Mouse (Mus musculus) embryonic facial prominence, embryonic 13.5 days (tissue): ENCODE measurements at regions not wholly inside any gene's neighbourhood (a gene's known extent, or its start where the extent isn't known, plus 50 kb on each side); places are given as distances from the start of the nearest gene placed in this dataset.

Experiments
- ATAC-seq: fragments of 200-750 bp; cut with Nextera tagmentation; 2 replicates; pipeline ENCODE4 v1.8.0; 2017; ENCODE audit warnings: low read depth; ENCODE audit not compliant: insufficient number of reproducible peaks, insufficient read depth, low FRiP score, low TSS enrichment
- H3K27ac ChIP-seq: fragments of 300-500 bp; sonication (generic); 2 replicates; pipeline ENCODE4 v1.5.1; 2015; ENCODE audit warnings: moderate library complexity, mild to moderate bottlenecking, inconsistent platforms
- H3K27me3 ChIP-seq: fragments of 300-500 bp; sonication (generic); 2 replicates; pipeline ENCODE4 v1.6.1; 2015; ENCODE audit warnings: mild to moderate bottlenecking, inconsistent platforms
- H3K36me3 ChIP-seq: fragments of 300-500 bp; sonication (generic); 2 replicates; pipeline ENCODE4 v1.6.1; 2015; ENCODE audit warnings: mild to moderate bottlenecking, inconsistent platforms
- H3K4me1 ChIP-seq: fragments of 300-500 bp; sonication (generic); 2 replicates; pipeline ENCODE4 v1.6.1; 2015; ENCODE audit warnings: inconsistent platforms
- H3K4me2 ChIP-seq: fragments of 300-500 bp; sonication (generic); 2 replicates; pipeline ENCODE4 v1.6.1; 2015; ENCODE audit warnings: moderate library complexity, mild to moderate bottlenecking, inconsistent platforms
- H3K4me3 ChIP-seq: fragments of 300-500 bp; sonication (generic); 2 replicates; pipeline ENCODE4 v1.5.1; 2015; ENCODE audit warnings: mild to moderate bottlenecking, inconsistent platforms
- H3K9ac ChIP-seq: fragments of 300-500 bp; sonication (generic); 2 replicates; pipeline ENCODE4 v1.6.1; 2015; ENCODE audit warnings: mild to moderate bottlenecking, inconsistent platforms
- H3K9me3 ChIP-seq: fragments of 300-500 bp; sonication (generic); 2 replicates; pipeline ENCODE4 v1.6.1; 2016; ENCODE audit warnings: inconsistent platforms
- WGBS: fragments of 180-500 bp; shearing (Covaris S2); methylation state at CpG from one replicate; pipeline ENCODE4 v1.1.7; 2015; ENCODE audit warnings: mixed read lengths; 5-methylcytosine and 5-hydroxymethylcytosine counted together

- Histone ChIP-seq H3K36me3 (no peaks in the 10 kb centered on the region), H3K9ac (no peak overlapping the region), H3K4me1 (no peaks in the 10 kb centered on the region), H3K4me2 (no peak overlapping the region), H3K27ac (no peak overlapping the region), H3K27me3 (no peaks in the 10 kb centered on the region), H3K4me3 (no peak overlapping the region), H3K9me3 (no peaks in the 10 kb centered on the region)
- WGBS = 68% methylated on average over 1 of the region's 1 CpGs
- no peak for ATAC-seq
Observed at GRCm38 (mm10) chr10:43775807-43776206, 125.7 kb downstream of the Qrsl1 start.

GRCm38 (mm10) chr10:43777612-43778600, 123.6 kb downstream of the Qrsl1 start:
- no peaks in the 10 kb centered on the region for H3K36me3 ChIP-seq
- peaks cover 5% of the 10 kb centered on the region; the same call in 1 of the 2 replicates for H3K9me3 ChIP-seq
- WGBS = 81% methylated on average over 28 of the region's 28 CpGs
- H3K4me2 ChIP-seq = no peak overlapping the region
- H3K27me3 ChIP-seq = no peaks in the 10 kb centered on the region
- ATAC-seq = no peak
- no peak overlapping the region for H3K27ac ChIP-seq
- no peak overlapping the region for H3K4me3 ChIP-seq
- H3K9ac ChIP-seq = no peak overlapping the region
- H3K4me1 ChIP-seq = no peaks in the 10 kb centered on the region

GRCm38 (mm10) chr10:43780571-43780970, 121.0 kb downstream of the Qrsl1 start:
- no peaks in the 10 kb centered on the region for H3K4me1 ChIP-seq
- H3K27me3 ChIP-seq = no peaks in the 10 kb centered on the region
- no peak overlapping the region for H3K4me3 ChIP-seq
- no peak overlapping the region for H3K4me2 ChIP-seq
- 93% methylated on average over 4 of the region's 4 CpGs for WGBS
- peaks cover 5% of the 10 kb centered on the region; the same call in 1 of the 2 replicates for H3K9me3 ChIP-seq
- no peak overlapping the region for H3K27ac ChIP-seq
- H3K36me3 ChIP-seq = no peaks in the 10 kb centered on the region
- H3K9ac ChIP-seq = no peak overlapping the region
- ATAC-seq = no peak

GRCm38 (mm10) chr10:43783304-43783703, 118.2 kb downstream of the Qrsl1 start:
- Histone ChIP-seq H3K27ac (no peak overlapping the region), H3K27me3 (no peaks in the 10 kb centered on the region), H3K9ac (no peak overlapping the region), H3K36me3 (no peaks in the 10 kb centered on the region), H3K9me3 (peaks cover 5% of the 10 kb centered on the region; the same call in 1 of the 2 replicates), H3K4me2 (no peak overlapping the region), H3K4me3 (no peak overlapping the region), H3K4me1 (no peaks in the 10 kb centered on the region)
- no peak for ATAC-seq
- 88% methylated on average over 3 of the region's 3 CpGs for WGBS

GRCm38 (mm10) chr10:43790780-43791179, 110.8 kb downstream of the Qrsl1 start:
- no peaks in the 10 kb centered on the region for H3K36me3 ChIP-seq
- no peak overlapping the region for H3K9ac ChIP-seq
- H3K27me3 ChIP-seq = no peaks in the 10 kb centered on the region
- H3K9me3 ChIP-seq = no peaks in the 10 kb centered on the region
- H3K27ac ChIP-seq = no peak overlapping the region
- H3K4me2 ChIP-seq = no peak overlapping the region
- H3K4me1 ChIP-seq = no peaks in the 10 kb centered on the region
- H3K4me3 ChIP-seq = no peak overlapping the region
- 85% methylated on average over 4 of the region's 4 CpGs for WGBS
- ATAC-seq = no peak

GRCm38 (mm10) chr10:43791525-43792021, 110.0 kb downstream of the Qrsl1 start:
- no peaks in the 10 kb centered on the region for H3K27me3 ChIP-seq
- no peak overlapping the region for H3K4me2 ChIP-seq
- no peak overlapping the region for H3K27ac ChIP-seq
- H3K4me3 ChIP-seq = no peak overlapping the region
- no peaks in the 10 kb centered on the region for H3K9me3 ChIP-seq
- no peaks in the 10 kb centered on the region for H3K4me1 ChIP-seq
- no peak overlapping the region for H3K9ac ChIP-seq
- H3K36me3 ChIP-seq = no peaks in the 10 kb centered on the region
- ATAC-seq = no peak
- WGBS = 91% methylated on average over 4 of the region's 4 CpGs

- 76% methylated on average over 3 of the region's 3 CpGs for WGBS
- Histone ChIP-seq H3K27me3 (no peaks in the 10 kb centered on the region), H3K4me3 (no peak overlapping the region), H3K4me2 (no peak overlapping the region), H3K9me3 (no peaks in the 10 kb centered on the region), H3K36me3 (no peaks in the 10 kb centered on the region), H3K27ac (no peak overlapping the region), H3K9ac (no peak overlapping the region), H3K4me1 (no peaks in the 10 kb centered on the region)
- ATAC-seq = no peak
Observed at GRCm38 (mm10) chr10:43792618-43793017, 108.9 kb downstream of the Qrsl1 start.

GRCm38 (mm10) chr10:43794587-43794986, 107.0 kb downstream of the Qrsl1 start:
- H3K4me1 ChIP-seq = no peaks in the 10 kb centered on the region
- H3K4me2 ChIP-seq = no peak overlapping the region
- no peak for ATAC-seq
- H3K9ac ChIP-seq = no peak overlapping the region
- H3K27me3 ChIP-seq = no peaks in the 10 kb centered on the region
- no peaks in the 10 kb centered on the region for H3K36me3 ChIP-seq
- H3K27ac ChIP-seq = no peak overlapping the region
- 52% methylated on average over 9 of the region's 9 CpGs for WGBS
- H3K9me3 ChIP-seq = no peaks in the 10 kb centered on the region
- no peak overlapping the region for H3K4me3 ChIP-seq

- 82% methylated on average over 3 of the region's 3 CpGs for WGBS
- Histone ChIP-seq H3K4me1 (no peaks in the 10 kb centered on the region), H3K9me3 (no peaks in the 10 kb centered on the region), H3K9ac (no peak overlapping the region), H3K27ac (no peak overlapping the region), H3K27me3 (no peaks in the 10 kb centered on the region), H3K4me3 (no peak overlapping the region), H3K36me3 (no peaks in the 10 kb centered on the region), H3K4me2 (no peak overlapping the region)
- ATAC-seq = no peak
Observed at GRCm38 (mm10) chr10:43800077-43800476, 101.5 kb downstream of the Qrsl1 start.

- Histone ChIP-seq H3K4me1 (no peaks in the 10 kb centered on the region), H3K27me3 (no peaks in the 10 kb centered on the region), H3K4me3 (no peak overlapping the region), H3K9ac (no peak overlapping the region), H3K9me3 (no peaks in the 10 kb centered on the region), H3K36me3 (no peaks in the 10 kb centered on the region), H3K27ac (no peak overlapping the region), H3K4me2 (no peak overlapping the region)
- ATAC-seq = no peak
- 78% methylated on average over 5 of the region's 5 CpGs for WGBS
Observed at GRCm38 (mm10) chr10:43815291-43815690, 86.3 kb downstream of the Qrsl1 start.

- H3K9ac ChIP-seq = no peak overlapping the region
- no peak for ATAC-seq
- no peaks in the 10 kb centered on the region for H3K9me3 ChIP-seq
- no peaks in the 10 kb centered on the region for H3K4me1 ChIP-seq
- H3K27ac ChIP-seq = no peak overlapping the region
- no peaks in the 10 kb centered on the region for H3K36me3 ChIP-seq
- WGBS = 79% methylated on average over 9 of the region's 9 CpGs
- H3K4me3 ChIP-seq = no peak overlapping the region
- no peaks in the 10 kb centered on the region for H3K27me3 ChIP-seq
- H3K4me2 ChIP-seq = no peak overlapping the region
Observed at GRCm38 (mm10) chr10:43817522-43818198, 83.9 kb downstream of the Qrsl1 start.

GRCm38 (mm10) chr10:43818623-43819022, 82.9 kb downstream of the Qrsl1 start:
- Histone ChIP-seq H3K27me3 (no peaks in the 10 kb centered on the region), H3K9ac (no peak overlapping the region), H3K4me3 (no peak overlapping the region), H3K4me2 (no peak overlapping the region), H3K27ac (no peak overlapping the region), H3K36me3 (no peaks in the 10 kb centered on the region), H3K4me1 (no peaks in the 10 kb centered on the region), H3K9me3 (no peaks in the 10 kb centered on the region)
- 80% methylated on average over 5 of the region's 5 CpGs for WGBS
- ATAC-seq = no peak
